Mouse (Mus musculus) lung, postnatal 25 days (tissue): ENCODE measurements at regions not wholly inside any gene's neighbourhood (a gene's known extent, or its start where the extent isn't known, plus 50 kb on each side); places are given as distances from the start of the nearest gene placed in this dataset.

Source experiments
- DNase-seq: peaks from one replicate; pipeline ENCODE4 v3.0.0; 2022; ENCODE audit warnings: low spot score

- no peak for DNase-seq
Observed at GRCm38 (mm10) chr8:35877581-35877980, 112.0 kb downstream of the Gm19410 start.

GRCm38 (mm10) chr8:35881810-35882209, 116.2 kb downstream of the Gm19410 start:
- DNase-seq: no peak

GRCm38 (mm10) chr8:35882638-35883455, 117.3 kb downstream of the Gm19410 start:
- no peak for DNase-seq

GRCm38 (mm10) chr8:35883456-35883780, 117.8 kb downstream of the Gm19410 start:
- DNase-seq: no peak

GRCm38 (mm10) chr8:35884545-35884944, 119.0 kb downstream of the Gm19410 start:
- no peak for DNase-seq

GRCm38 (mm10) chr8:35890083-35890482, 124.5 kb downstream of the Gm19410 start:
- no peak for DNase-seq

GRCm38 (mm10) chr8:35891769-35892168, 126.2 kb downstream of the Gm19410 start:
- DNase-seq: no peak

GRCm38 (mm10) chr8:35898493-35898892, 132.9 kb downstream of the Gm19410 start:
- DNase-seq: no peak

GRCm38 (mm10) chr8:35901490-35901889, 135.9 kb downstream of the Gm19410 start:
- DNase-seq: no peak

GRCm38 (mm10) chr8:35904711-35905450, 139.3 kb downstream of the Gm19410 start:
- no peak for DNase-seq

GRCm38 (mm10) chr8:35907998-35908397, 142.4 kb downstream of the Gm19410 start:
- DNase-seq: no peak

- no peak for DNase-seq
Observed at GRCm38 (mm10) chr8:35912264-35912663, 146.7 kb downstream of the Gm19410 start.

- no peak for DNase-seq
Observed at GRCm38 (mm10) chr8:35915878-35916518, 150.4 kb downstream of the Gm19410 start.

- no peak for DNase-seq
Observed at GRCm38 (mm10) chr8:35917573-35917972, 152.0 kb downstream of the Gm19410 start.

GRCm38 (mm10) chr8:35919451-35919850, 153.9 kb downstream of the Gm19410 start:
- DNase-seq: no peak

- no peak for DNase-seq
Observed at GRCm38 (mm10) chr8:35919859-35920675, 154.5 kb downstream of the Gm19410 start.

- DNase-seq: no peak
Observed at GRCm38 (mm10) chr8:35924026-35924425, 158.4 kb downstream of the Gm19410 start.

GRCm38 (mm10) chr8:35927408-35927871, 161.8 kb downstream of the Gm19410 start:
- DNase-seq: peak; percentile 32

- no peak for DNase-seq
Observed at GRCm38 (mm10) chr8:35930291-35930690, 164.7 kb downstream of the Gm19410 start.

- no peak for DNase-seq
Observed at GRCm38 (mm10) chr8:35933186-35934114, 167.9 kb downstream of the Gm19410 start.

GRCm38 (mm10) chr8:35934115-35934607, 168.6 kb downstream of the Gm19410 start:
- no peak for DNase-seq
